Mouse (Mus musculus) hindbrain, embryonic 16.5 days (tissue): ENCODE data around the gene Emilin1. TPM values are rescaled to one million over a fixed set of nuclear protein-coding genes. Genes with fewer than 3 reads are reported as not detected.

Experiments used
- ATAC-seq: fragments of 200-750 bp; cut with Nextera tagmentation; 2 replicates; pipeline ENCODE4 v1.8.0; 2017; ENCODE audit warnings: moderate TSS enrichment, moderate library complexity
- H3K27ac ChIP-seq: fragments of 300-500 bp; sonication (generic); 2 replicates; pipeline ENCODE4 v1.5.1; 2014; ENCODE audit warnings: low read depth, mild to moderate bottlenecking, control low read depth, low read length, moderate library complexity
- H3K27me3 ChIP-seq: fragments of 300-500 bp; sonication (generic); replicated peaks from 2 replicates; pipeline ENCODE4 v1.6.1; 2014; ENCODE audit warnings: low read length; ENCODE audit not compliant: control insufficient read depth, insufficient read depth
- H3K36me3 ChIP-seq: fragments of 300-500 bp; sonication (generic); 2 replicates; pipeline ENCODE4 v1.6.1; 2014; ENCODE audit warnings: mild to moderate bottlenecking, low read length, moderate library complexity, mixed read lengths; ENCODE audit not compliant: control insufficient read depth, insufficient read depth
- H3K4me1 ChIP-seq: fragments of 300-500 bp; sonication (generic); 2 replicates; pipeline ENCODE4 v1.6.1; 2014; ENCODE audit warnings: low read depth, low read length; ENCODE audit not compliant: control insufficient read depth, insufficient read depth
- H3K4me2 ChIP-seq: fragments of 300-500 bp; sonication (generic); 2 replicates; pipeline ENCODE4 v1.6.1; 2014; ENCODE audit warnings: mild to moderate bottlenecking, low read length, control low read depth, moderate library complexity
- H3K4me3 ChIP-seq: fragments of 300-500 bp; sonication (generic); 2 replicates; pipeline ENCODE4 v1.5.1; 2014; ENCODE audit warnings: mild to moderate bottlenecking, low read length, control low read depth, moderate library complexity
- H3K9ac ChIP-seq: fragments of 300-500 bp; sonication (generic); 2 replicates; pipeline ENCODE4 v1.6.1; 2014; ENCODE audit warnings: low read depth, mild to moderate bottlenecking, control low read depth, low read length, moderate library complexity
- H3K9me3 ChIP-seq: fragments of 300-500 bp; sonication (generic); 2 replicates; pipeline ENCODE4 v1.6.1; 2014; ENCODE audit warnings: mild to moderate bottlenecking, low read length, moderate library complexity; ENCODE audit not compliant: control insufficient read depth
- WGBS: fragments of 180-500 bp; shearing (Covaris S2); extraction: QIAGEN DNeasy Blood & Tissue Kit; methylation state at CpG from one replicate; pipeline ENCODE4 v1.1.7; 2014; 5-methylcytosine and 5-hydroxymethylcytosine counted together
- polyA plus RNA-seq: library from polyadenylated mRNA; unstranded; fragments of >200 nt; fragmentation: Nextera tagmentation; extraction: Ambion mirVana; gene quantifications from 2 replicates; pipeline ENCODE4 v1.2.1, GENCODE M21; 2015

Emilin1 gene
- polyA plus RNA-seq, 1 experiment from 2014 or later: 16.3 TPM

GRCm38 (mm10) chr5:30930121-30930520, 16.9 kb downstream of the Emilin1 start:
- 38% methylated on average over 4 of the region's 4 CpGs for WGBS
- ATAC-seq: no peak

GRCm38 (mm10) chr5:30930846-30931245, 17.6 kb downstream of the Emilin1 start:
- WGBS: 62% methylated on average over 6 of the region's 6 CpGs
- Histone ChIP-seq H3K27ac (no peak overlapping the region), H3K9me3 (no peaks in the 10 kb centered on the region)

More at GRCm38 (mm10) chr5:30930121-30930520, 16.9 kb downstream of the Emilin1 start:
- H3K9me3 ChIP-seq: no peaks in the 10 kb centered on the region
- no peak overlapping the region for H3K4me3 ChIP-seq
- no peak overlapping the region for H3K27ac ChIP-seq
- no peaks in the 10 kb centered on the region for H3K27me3 ChIP-seq
- no peak overlapping the region for H3K9ac ChIP-seq
- no peaks in the 10 kb centered on the region for H3K4me1 ChIP-seq
- H3K36me3 ChIP-seq: no peaks in the 10 kb centered on the region
- H3K4me2 ChIP-seq: no peak overlapping the region

GRCm38 (mm10) chr5:30931378-30931777, 18.2 kb downstream of the Emilin1 start:
- 82% methylated on average over 4 of the region's 4 CpGs for WGBS
- ATAC-seq: no peak
- no peak overlapping the region; the same call in 1 of the 2 replicates for H3K9ac ChIP-seq

More at GRCm38 (mm10) chr5:30930846-30931245, 17.6 kb downstream of the Emilin1 start:
- Histone ChIP-seq H3K9ac (no peak overlapping the region), H3K4me2 (no peak overlapping the region), H3K4me1 (no peaks in the 10 kb centered on the region), H3K36me3 (no peaks in the 10 kb centered on the region), H3K4me3 (no peak overlapping the region), H3K27me3 (no peaks in the 10 kb centered on the region)
- no peak for ATAC-seq

GRCm38 (mm10) chr5:30933705-30934104, 20.5 kb downstream of the Emilin1 start:
- no peak for ATAC-seq
- Histone ChIP-seq H3K27me3 (no peaks in the 10 kb centered on the region), H3K4me1 (no peaks in the 10 kb centered on the region), H3K9ac (no peak overlapping the region), H3K9me3 (no peaks in the 10 kb centered on the region), H3K4me3 (no peak overlapping the region), H3K4me2 (no peak overlapping the region), H3K27ac (no peak overlapping the region), H3K36me3 (no peaks in the 10 kb centered on the region)
- 73% methylated on average over 5 of the region's 5 CpGs for WGBS

More at GRCm38 (mm10) chr5:30931378-30931777, 18.2 kb downstream of the Emilin1 start:
- Histone ChIP-seq H3K27ac (no peak overlapping the region), H3K27me3 (no peaks in the 10 kb centered on the region), H3K4me2 (no peak overlapping the region), H3K36me3 (no peaks in the 10 kb centered on the region), H3K9me3 (no peaks in the 10 kb centered on the region), H3K4me3 (no peak overlapping the region), H3K4me1 (no peaks in the 10 kb centered on the region)

- Histone ChIP-seq H3K27ac (no peak overlapping the region), H3K4me1 (no peaks in the 10 kb centered on the region), H3K36me3 (no peaks in the 10 kb centered on the region), H3K9ac (no peak overlapping the region), H3K9me3 (no peaks in the 10 kb centered on the region), H3K27me3 (no peaks in the 10 kb centered on the region), H3K4me3 (no peak overlapping the region), H3K4me2 (no peak overlapping the region)
- ATAC-seq: peak; percentile 48; the same call in 1 of the 2 replicates
- WGBS: 82% methylated on average over 5 of the region's 5 CpGs
Observed at GRCm38 (mm10) chr5:30934725-30935461, 21.7 kb downstream of the Emilin1 start.

- no peaks in the 10 kb centered on the region for H3K27me3 ChIP-seq
- H3K36me3 ChIP-seq: no peaks in the 10 kb centered on the region
- H3K9ac ChIP-seq: no peak overlapping the region
- H3K4me3 ChIP-seq: no peak overlapping the region
- ATAC-seq: no peak
- no peaks in the 10 kb centered on the region for H3K9me3 ChIP-seq
- H3K4me2 ChIP-seq: no peak overlapping the region
- no peak overlapping the region for H3K27ac ChIP-seq
- H3K4me1 ChIP-seq: peaks cover 6% of the 10 kb centered on the region
- WGBS: 97% methylated on average over 2 of the region's 2 CpGs
Observed at GRCm38 (mm10) chr5:30943004-30943403, 29.8 kb downstream of the Emilin1 start.

- Histone ChIP-seq H3K27me3 (no peaks in the 10 kb centered on the region), H3K4me3 (peak overlapping the region; percentile 67), H3K9me3 (no peaks in the 10 kb centered on the region), H3K4me1 (peaks cover 6% of the 10 kb centered on the region), H3K27ac (no peak overlapping the region), H3K9ac (no peak overlapping the region; the same call in 1 of the 2 replicates), H3K4me2 (peak overlapping the region; percentile 93), H3K36me3 (no peaks in the 10 kb centered on the region)
- WGBS: 91% methylated on average over 6 of the region's 6 CpGs
- no peak for ATAC-seq
Observed at GRCm38 (mm10) chr5:30944344-30944743, 31.1 kb downstream of the Emilin1 start.

- no peaks in the 10 kb centered on the region for H3K27me3 ChIP-seq
- H3K27ac ChIP-seq: peak within 1 kb of the TSS; percentile 64
- 5% methylated on average over 32 of the region's 44 CpGs for WGBS
- no peaks in the 10 kb centered on the region for H3K36me3 ChIP-seq
- H3K9ac ChIP-seq: peak within 1 kb of the TSS; percentile 89
- H3K4me3 ChIP-seq: peak within 1 kb of the TSS; percentile 67
- no peaks in the 10 kb centered on the region for H3K9me3 ChIP-seq
- peak within 1 kb of the TSS; percentile 93 for H3K4me2 ChIP-seq
- peaks cover 7% of the 10 kb centered on the region for H3K4me1 ChIP-seq
- ATAC-seq: peak; percentile 79
Observed at GRCm38 (mm10) chr5:30944956-30945781, 32.0 kb downstream of the Emilin1 start, which contains the start of gene Cgref1. TSS of gene Cgref1 (minus strand) at chr5:30945591.

- H3K9ac ChIP-seq: no peak overlapping the region
- peaks cover 14% of the 10 kb centered on the region for H3K4me1 ChIP-seq
- 82% methylated on average over 5 of the region's 5 CpGs for WGBS
- ATAC-seq: no peak
- H3K4me3 ChIP-seq: no peak overlapping the region
- H3K36me3 ChIP-seq: peaks cover 3% of the 10 kb centered on the region; the same call in 1 of the 2 replicates
- H3K9me3 ChIP-seq: no peaks in the 10 kb centered on the region
- H3K27ac ChIP-seq: no peak overlapping the region
- H3K4me2 ChIP-seq: no peak overlapping the region
- H3K27me3 ChIP-seq: no peaks in the 10 kb centered on the region
Observed at GRCm38 (mm10) chr5:30948620-30949019, 35.4 kb downstream of the Emilin1 start.
